20 mouse cellular contexts compared by ENCODE assay signal in the genomic region with DNA sequence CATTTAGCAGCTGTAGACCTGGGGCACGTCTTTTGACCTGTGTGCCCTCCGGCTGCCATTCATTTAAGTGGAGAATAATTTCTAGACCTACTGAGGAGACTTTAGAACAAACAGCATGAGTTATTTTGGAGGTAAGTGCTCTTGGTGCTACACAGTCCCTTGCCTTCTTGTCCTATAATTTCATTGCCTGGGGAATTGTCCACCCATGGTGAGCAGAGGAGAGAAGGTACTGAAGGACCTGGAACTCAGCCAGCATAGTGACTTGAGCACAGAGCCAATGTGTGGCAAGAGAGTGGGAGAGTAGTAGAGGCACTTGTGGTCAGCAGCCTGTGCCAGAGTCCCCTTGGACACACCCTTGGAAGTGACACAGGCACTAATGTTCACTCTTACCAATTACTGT.
A peak's percentile ranks its signal among the peaks of the same experiment; 100 is the strongest.
DNase-seq lines count a peak whose midpoint lies in the region; ATAC-seq lines count a peak whose summit lies in the region.
"Had no signal": no experiment of that assay in that cellular context is flagged by ENCODE, and none has a peak within 500 bp of the region (broad histone marks: within the 10 kb centered on the region; RNA-seq: fewer than 3 reads in every experiment).

No protein-coding gene starts in this region.

- H3K27me3 ChIP-seq in forebrain, embryonic 11.5 days (ENCODE audit: control insufficient read depth, insufficient read depth, low read length): no peaks in the 10 kb centered on the region
- H3K27me3 ChIP-seq in forebrain, embryonic 13.5 days: no peaks in the 10 kb centered on the region
- H3K27me3 ChIP-seq in heart, embryonic 10.5 days (ENCODE audit: insufficient read depth, poor library complexity, severe bottlenecking): no peaks in the 10 kb centered on the region
- H3K27me3 ChIP-seq: embryonic facial prominence, embryonic 13.5 days; embryonic facial prominence, embryonic 15.5 days had no signal

- H3K27ac ChIP-seq in forebrain, embryonic 11.5 days (ENCODE audit: low read depth, low read length): no peak overlapping the region
- no peak overlapping the region for H3K27ac ChIP-seq in forebrain, embryonic 13.5 days
- no peak overlapping the region for H3K27ac ChIP-seq in heart, embryonic 10.5 days
- H3K27ac ChIP-seq: embryonic facial prominence, embryonic 13.5 days; embryonic facial prominence, embryonic 15.5 days; forebrain, embryonic 10.5 days had no signal

- no peaks in the 10 kb centered on the region for H3K4me1 ChIP-seq in forebrain, embryonic 11.5 days (replicated peaks; ENCODE audit: control insufficient read depth, insufficient read depth, low read length)
- H3K4me1 ChIP-seq in forebrain, embryonic 13.5 days: peaks cover 7% of the 10 kb centered on the region; the same call in 1 of the 2 replicates
- peaks cover 3% of the 10 kb centered on the region; the same call in 1 of the 2 replicates for H3K4me1 ChIP-seq in heart, embryonic 10.5 days
- H3K4me1 ChIP-seq: embryonic facial prominence, embryonic 15.5 days had no signal

- H3K4me3 ChIP-seq in forebrain, embryonic 11.5 days (ENCODE audit: low read depth, low read length): no peak overlapping the region
- H3K4me3 ChIP-seq in forebrain, embryonic 13.5 days: no peak overlapping the region
- no peak overlapping the region for H3K4me3 ChIP-seq in heart, embryonic 10.5 days
- H3K4me3 ChIP-seq: embryonic facial prominence, embryonic 13.5 days; embryonic facial prominence, embryonic 15.5 days; erythroblast, embryonic 14.5 days; forebrain, embryonic 10.5 days had no signal

- no peaks in the 10 kb centered on the region for H3K36me3 ChIP-seq in forebrain, embryonic 11.5 days (ENCODE audit: control insufficient read depth, insufficient read depth, low read length)
- H3K36me3 ChIP-seq in forebrain, embryonic 13.5 days (ENCODE audit: poor library complexity, severe bottlenecking): no peaks in the 10 kb centered on the region
- H3K36me3 ChIP-seq in heart, embryonic 10.5 days: no peaks in the 10 kb centered on the region
- H3K36me3 ChIP-seq: embryonic facial prominence, embryonic 13.5 days; embryonic facial prominence, embryonic 15.5 days; forebrain, embryonic 10.5 days had no signal

- H3K4me2 ChIP-seq in forebrain, embryonic 11.5 days (ENCODE audit: low read depth, low read length, severe bottlenecking): no peak overlapping the region
- H3K4me2 ChIP-seq in forebrain, embryonic 13.5 days: no peak overlapping the region
- H3K4me2 ChIP-seq: embryonic facial prominence, embryonic 13.5 days; embryonic facial prominence, embryonic 15.5 days had no signal

- DNase-seq in forebrain, embryonic 11.5 days (ENCODE audit: low spot score): peak; percentile 19
- DNase-seq in heart, embryonic 10.5 days (ENCODE audit: low spot score): peak; percentile 58
- no peak for DNase-seq in heart, adult 8-10 months (ENCODE audit: low spot score)
- DNase-seq in lung, postnatal 14 days: peak; percentile 18
- no peak for DNase-seq in lung, postnatal 25 days (ENCODE audit: low spot score)
- DNase-seq: adrenal gland, adult 2 months; adrenal gland, postnatal 10 days; adrenal gland, postnatal 25 days; cerebellum, adult 11 months; cerebellum, adult 9-10 months; cerebellum, postnatal 14 days; cerebellum, postnatal 36 days; embryo, embryonic 11 days had no signal

- no peak for ATAC-seq in forebrain, embryonic 11.5 days (replicated peaks; ENCODE audit: low FRiP score)
- ATAC-seq in forebrain, embryonic 13.5 days: no peak
- ATAC-seq: forebrain, embryonic 14.5 days; forebrain, embryonic 16.5 days had no signal

- WGBS in forebrain, embryonic 11.5 days: 93% methylated on average over 2 of the region's 2 CpGs
- WGBS in forebrain, embryonic 13.5 days: 90% methylated on average over 2 of the region's 2 CpGs
- WGBS in heart, embryonic 10.5 days: 88% methylated on average over 2 of the region's 2 CpGs

- no peaks in the 10 kb centered on the region for H3K9me3 ChIP-seq in forebrain, embryonic 11.5 days (ENCODE audit: control insufficient read depth, low read length)
- H3K9me3 ChIP-seq in forebrain, embryonic 13.5 days (replicated peaks): no peaks in the 10 kb centered on the region
- H3K9me3 ChIP-seq in heart, embryonic 10.5 days: no peaks in the 10 kb centered on the region
- H3K9me3 ChIP-seq: embryonic facial prominence, embryonic 13.5 days; embryonic facial prominence, embryonic 15.5 days; forebrain, embryonic 10.5 days had no signal

- H3K9ac ChIP-seq in forebrain, embryonic 11.5 days (ENCODE audit: low read length): no peak overlapping the region
- no peak overlapping the region for H3K9ac ChIP-seq in forebrain, embryonic 13.5 days
- H3K9ac ChIP-seq: embryonic facial prominence, embryonic 13.5 days; embryonic facial prominence, embryonic 15.5 days had no signal

Comparison
In these comparisons a context has a peak if more than half of its experiments do, and no peak if none do; other contexts are left out.
1. DNase-seq: peak in forebrain, embryonic 11.5 days (single experiment), heart, embryonic 10.5 days (single experiment) and lung, postnatal 14 days (single experiment); none in heart, adult 8-10 months (single experiment) and lung, postnatal 25 days (single experiment).